Mouse (Mus musculus): ENCODE measurements at regions not wholly inside any gene's neighbourhood (a gene's known extent, or its start where the extent isn't known, plus 50 kb on each side); places are given as distances from the start of the nearest gene placed in this dataset.

DNA sequence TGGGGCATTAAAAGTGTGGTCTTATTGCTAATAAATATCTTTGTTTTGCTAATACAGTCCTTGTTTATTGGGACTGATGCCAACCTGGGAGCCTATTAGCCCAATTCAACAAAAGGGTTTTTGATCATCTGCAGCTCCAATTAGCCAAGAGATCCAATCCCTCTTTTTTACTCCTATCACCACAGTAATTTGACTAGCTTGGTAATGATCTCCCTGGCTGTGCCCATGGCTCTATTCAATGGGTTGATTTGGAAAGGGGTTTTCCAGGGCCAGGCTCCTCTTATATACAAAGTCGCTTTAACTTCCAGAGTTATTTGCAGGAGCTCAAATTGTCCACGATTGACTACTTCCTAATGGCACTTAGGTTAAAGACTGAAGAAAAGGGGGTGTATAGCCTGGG is 145.1 kb upstream of the Adra1b start:
- TF ChIP-seq CTCF (IDR thresholded peaks at IDR 0.05; ENCODE audit: borderline replicate concordance, extremely low read depth, insufficient read depth, insufficient read length) (no peak), POLR2A (IDR thresholded peaks at IDR 0.05; ENCODE audit: borderline replicate concordance, extremely low read depth, insufficient read depth, insufficient read length, poor library complexity, severe bottlenecking) (no peak)
